Mouse (Mus musculus) induced T-regulatory cell, adult 2 months (primary cell): ENCODE data around the gene Dnajc6.

Source experiments
- DNase-seq: peaks from one replicate; pipeline ENCODE4 v3.0.0-alpha.2; 2012; ENCODE audit warnings: low read depth

Gene Dnajc6

DNA sequence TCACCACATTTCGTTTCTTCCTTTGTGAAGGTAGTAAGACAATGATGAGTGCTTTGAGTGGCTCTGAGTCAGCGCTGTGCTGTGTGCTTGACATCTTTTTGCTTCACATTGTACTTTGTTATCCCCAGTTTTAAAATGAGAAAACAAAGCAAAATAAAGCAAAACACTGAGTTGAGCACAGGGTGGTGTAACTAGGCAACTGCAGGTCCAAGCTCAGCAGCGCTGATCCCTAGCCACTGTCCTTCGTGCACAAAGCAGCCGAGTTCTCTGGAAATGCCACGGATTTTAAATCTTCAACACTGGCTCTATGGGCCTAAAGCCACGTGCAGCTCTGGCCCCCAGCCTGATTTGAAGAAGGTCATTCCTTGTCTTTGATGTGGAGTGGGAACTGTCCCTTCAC, 72.6 kb downstream of the Dnajc6 start:
- no peak for DNase-seq

- DNase-seq: no peak
Observed at GRCm38 (mm10) chr4:101572142-101572541, 75.7 kb downstream of the Dnajc6 start.

- DNase-seq: no peak
Observed at GRCm38 (mm10) chr4:101575307-101575706, 78.9 kb downstream of the Dnajc6 start.

GRCm38 (mm10) chr4:101578720-101579119, 82.3 kb downstream of the Dnajc6 start:
- no peak for DNase-seq

- DNase-seq: no peak
Observed at GRCm38 (mm10) chr4:101579517-101579916, 83.1 kb downstream of the Dnajc6 start.

GRCm38 (mm10) chr4:101581156-101581555, 84.7 kb downstream of the Dnajc6 start:
- no peak for DNase-seq

- DNase-seq: no peak
Observed at GRCm38 (mm10) chr4:101582882-101583281, 86.4 kb downstream of the Dnajc6 start.

DNA sequence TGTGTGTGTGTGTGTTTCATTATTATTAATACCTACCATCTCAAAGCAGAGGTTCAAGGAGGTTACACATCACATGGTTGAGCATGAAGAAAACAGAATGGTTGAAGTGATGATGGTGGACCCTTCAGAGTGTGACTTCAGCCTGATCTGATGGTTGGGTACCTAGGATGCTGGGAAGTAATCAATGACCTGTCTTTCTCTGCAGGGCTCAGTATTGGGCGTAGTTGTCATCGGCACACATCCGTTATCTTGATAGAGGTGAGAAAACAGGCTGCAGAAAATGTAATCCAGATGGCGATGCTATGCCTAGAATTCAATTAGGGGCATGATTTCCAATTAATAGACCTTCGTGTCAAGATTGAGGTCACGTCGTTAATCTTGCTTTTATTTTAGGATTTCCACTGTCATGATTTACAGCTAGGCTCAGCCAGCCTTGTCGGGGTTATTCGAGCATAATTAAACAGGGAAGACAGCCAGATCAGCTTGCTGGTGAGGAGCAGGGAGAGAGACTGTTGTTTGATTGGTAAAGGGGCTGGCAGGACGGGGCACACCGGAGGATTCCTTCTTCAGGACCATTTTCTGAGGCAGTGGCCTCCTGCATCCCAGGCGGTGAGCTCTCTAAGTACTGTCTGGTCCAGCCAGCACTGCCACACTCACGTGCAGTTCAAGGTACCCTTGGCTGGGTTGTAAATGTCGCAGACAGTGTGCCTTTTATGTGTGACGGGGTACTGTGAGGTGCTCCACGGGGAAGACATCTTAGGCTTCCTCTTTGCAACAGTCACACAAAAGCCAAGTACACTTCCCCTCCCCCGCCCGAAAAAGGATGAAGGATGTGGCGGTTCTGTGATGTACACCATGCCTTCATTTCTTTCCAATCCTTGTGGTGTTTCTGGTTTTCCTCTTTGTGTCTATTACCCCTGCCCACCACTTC, 88.3 kb downstream of the Dnajc6 start:
- peak; percentile 21 for DNase-seq

DNA sequence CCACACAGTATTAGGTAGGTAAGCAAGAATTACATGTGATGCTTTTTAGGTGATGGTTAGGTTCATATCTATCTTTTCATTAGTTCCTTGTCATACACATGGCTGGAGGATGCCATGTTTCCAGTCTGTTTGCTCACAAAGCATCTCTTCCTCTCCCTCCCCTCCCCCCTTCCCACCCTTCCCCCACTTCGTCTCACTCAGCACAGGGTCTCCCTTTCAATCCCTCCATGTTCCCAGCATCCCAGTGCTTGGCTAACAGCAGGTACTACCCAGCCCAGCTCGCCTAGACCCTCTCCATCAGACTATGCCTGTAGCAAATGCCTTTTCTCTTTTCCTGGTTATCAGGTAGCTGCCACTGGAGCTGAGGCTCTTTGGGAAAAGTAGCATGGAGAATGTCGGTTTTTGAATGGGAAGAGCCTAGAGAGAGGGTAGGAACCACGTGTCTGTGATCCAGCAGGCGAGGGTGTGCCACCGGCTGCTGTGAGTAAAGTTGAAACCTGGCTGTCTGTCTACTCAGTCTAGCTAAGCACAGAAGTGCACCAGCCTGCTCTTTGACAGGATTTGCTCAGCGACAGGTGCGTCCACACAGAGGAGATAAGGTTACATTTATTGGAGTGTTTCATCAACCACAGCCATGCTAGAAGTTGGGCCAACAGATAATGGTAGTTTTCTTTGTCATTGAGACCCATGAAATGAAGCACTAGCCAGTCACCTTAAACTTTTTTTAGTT, 89.2 kb downstream of the Dnajc6 start:
- peak; percentile 18 for DNase-seq

DNA sequence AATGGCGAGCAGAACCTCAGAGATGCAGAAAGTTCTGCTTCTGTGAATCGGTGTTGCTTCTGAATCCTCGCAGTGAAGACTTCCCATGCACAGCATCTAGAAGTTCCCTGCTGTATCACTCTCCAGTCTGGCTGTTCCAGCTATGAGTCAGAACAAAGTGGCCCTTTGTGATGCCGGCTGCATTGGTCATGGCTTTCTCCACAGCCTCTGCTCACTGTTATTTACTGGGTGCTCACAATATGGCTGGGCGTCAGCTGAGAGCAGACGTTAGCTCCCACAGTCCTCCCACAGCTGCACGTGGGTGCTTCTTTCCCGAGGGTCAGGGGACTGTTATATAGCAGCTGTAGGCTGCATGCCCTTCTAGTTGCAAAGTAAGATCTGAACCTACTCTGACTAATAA, 92.5 kb downstream of the Dnajc6 start:
- no peak for DNase-seq

GRCm38 (mm10) chr4:101589771-101590170, 93.3 kb downstream of the Dnajc6 start:
- no peak for DNase-seq

GRCm38 (mm10) chr4:101591400-101591799, 95.0 kb downstream of the Dnajc6 start:
- no peak for DNase-seq

DNA sequence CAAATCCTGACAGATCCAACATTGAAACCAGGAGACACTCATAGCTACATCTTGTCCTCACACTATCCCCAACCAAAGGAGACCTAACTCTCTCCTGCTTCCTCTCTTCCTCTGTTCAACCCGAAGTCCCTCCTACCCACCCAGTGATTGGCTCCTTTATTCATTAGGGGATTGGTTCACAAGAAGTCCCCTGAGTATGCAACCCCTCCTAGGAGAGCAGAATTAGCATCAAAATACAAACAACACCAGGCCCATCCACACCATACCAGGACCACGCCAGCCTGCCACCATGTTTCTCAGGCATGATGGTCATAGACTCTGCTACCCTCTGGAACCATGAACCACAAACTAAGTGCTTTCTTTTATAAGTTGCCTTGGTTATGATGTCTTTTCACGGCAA, 96.0 kb downstream of the Dnajc6 start:
- no peak for DNase-seq

DNA sequence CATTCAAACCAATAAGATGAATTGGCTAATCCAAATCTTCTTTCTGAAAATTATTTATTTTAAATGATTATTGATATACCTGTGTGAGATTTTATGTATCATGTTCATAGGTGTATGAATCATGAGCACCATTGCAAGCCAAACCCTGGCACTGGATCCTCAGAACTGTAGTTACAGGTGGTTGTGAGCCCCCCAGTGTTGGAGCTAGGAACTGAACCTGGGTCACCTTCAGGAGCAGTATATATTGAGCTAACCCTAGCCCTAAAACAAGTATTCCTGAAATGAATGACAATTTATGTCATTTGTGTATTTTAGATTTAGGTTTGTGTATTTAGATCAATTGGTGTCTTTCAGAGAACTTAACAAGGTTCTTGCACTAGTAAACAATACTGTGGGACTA, 105.3 kb downstream of the Dnajc6 start:
- peak; percentile 38 for DNase-seq

- DNase-seq: no peak
Observed at GRCm38 (mm10) chr4:101603635-101604034, 107.2 kb downstream of the Dnajc6 start.

GRCm38 (mm10) chr4:101616520-101616919, 120.1 kb downstream of the Dnajc6 start:
- no peak for DNase-seq

DNA sequence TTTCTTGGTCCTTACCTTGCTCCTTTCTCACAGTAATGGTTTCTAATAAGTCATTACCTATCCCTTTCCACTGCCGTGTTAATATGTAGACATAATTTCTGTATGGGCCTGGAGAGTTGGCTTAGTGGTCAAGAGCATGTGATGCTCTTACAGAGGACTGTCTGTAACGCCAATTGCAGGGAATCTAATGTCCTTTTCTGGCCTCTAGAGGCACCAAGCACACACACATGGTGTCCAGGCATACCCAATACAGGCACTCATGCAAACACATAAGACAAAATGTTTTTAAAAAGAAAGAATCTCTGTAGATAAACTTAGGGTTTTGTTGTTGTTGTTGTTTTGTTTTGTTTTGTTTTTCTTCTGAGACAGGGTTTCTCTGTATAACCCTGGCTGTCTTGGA, 121.3 kb downstream of the Dnajc6 start:
- no peak for DNase-seq

DNA sequence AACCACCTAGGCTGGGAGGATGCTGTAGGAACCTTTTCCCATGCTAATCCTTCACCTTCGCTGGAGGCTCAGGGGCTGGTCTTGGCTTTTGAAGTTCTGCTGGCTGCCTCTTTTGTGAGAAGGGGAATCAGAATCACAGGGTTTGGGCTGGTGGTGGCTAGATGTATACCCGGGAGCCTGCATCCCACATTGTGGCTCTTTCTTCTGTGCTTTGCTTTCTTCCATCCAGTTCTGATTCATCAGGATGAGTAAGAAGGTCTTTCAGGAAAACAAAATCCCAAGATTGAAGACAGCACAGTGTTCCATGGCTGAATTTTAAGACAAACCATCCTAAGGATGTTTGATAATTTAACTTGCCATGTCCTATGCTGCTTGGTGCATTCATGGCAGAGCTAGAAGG, 123.8 kb downstream of the Dnajc6 start:
- DNase-seq: no peak

DNA sequence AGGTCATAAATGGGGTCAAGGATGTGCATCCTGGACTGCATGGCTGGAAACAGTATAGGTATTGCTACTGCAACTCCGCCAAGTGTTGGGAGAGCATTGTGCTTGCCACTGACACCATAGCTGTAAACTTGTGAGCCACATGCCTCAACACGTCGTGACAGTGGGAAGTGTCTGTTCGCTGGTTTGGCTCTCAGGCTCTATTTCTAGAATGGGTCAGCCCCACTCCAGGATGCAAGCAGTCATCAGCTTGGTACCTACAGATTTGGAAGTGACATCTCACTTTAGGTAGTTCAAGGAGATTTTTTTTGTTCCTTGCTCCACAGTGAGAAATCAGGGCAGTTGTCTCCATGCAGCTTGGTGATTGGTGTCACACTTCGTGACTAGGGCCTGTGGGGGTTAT, 124.8 kb downstream of the Dnajc6 start:
- DNase-seq: no peak

- DNase-seq: no peak
Observed at GRCm38 (mm10) chr4:101625278-101625677, 128.8 kb downstream of the Dnajc6 start.

GRCm38 (mm10) chr4:101635596-101635995, 139.1 kb downstream of the Dnajc6 start:
- no peak for DNase-seq

DNA sequence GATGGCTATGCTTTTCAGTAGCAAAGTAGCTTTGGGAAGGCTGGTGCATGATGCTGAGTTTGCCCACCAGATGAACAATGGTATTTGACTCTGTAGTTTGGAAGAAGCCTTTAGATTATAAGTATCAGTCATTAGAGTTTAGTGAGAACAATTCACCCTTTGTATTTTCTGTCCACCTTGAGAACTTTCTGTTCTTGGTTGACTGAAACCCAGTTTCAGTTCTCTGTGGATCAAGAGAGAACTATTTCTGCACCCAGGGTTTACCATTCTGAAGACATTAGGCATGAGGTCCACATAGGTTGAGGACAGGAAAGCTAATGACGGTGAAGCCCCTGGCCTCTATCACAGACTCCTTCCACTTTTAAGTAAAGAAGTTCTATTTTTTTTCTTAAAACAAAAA, 141.0 kb downstream of the Dnajc6 start:
- DNase-seq: no peak

DNA sequence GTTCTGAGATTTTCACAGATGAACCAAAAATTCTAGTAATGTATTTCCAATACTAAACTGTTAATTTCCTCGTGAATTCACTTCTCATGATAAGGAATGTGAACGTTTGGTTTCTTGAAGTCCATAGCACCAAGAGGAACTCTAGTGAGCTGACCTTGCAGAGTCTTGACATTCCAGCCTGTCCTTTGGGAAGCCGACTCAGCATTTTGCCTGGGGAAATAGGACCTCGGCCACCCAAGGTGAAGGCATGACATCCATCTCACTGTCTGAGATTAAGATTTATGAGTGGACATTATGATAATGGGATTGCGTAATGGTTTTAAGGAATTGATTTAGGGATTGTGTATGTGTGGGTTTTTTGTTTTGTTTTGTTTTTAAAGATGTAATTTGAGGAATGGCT, 144.2 kb downstream of the Dnajc6 start:
- DNase-seq: no peak
